Mouse (Mus musculus) heart, embryonic 15.5 days (tissue): ENCODE results near the gene Lrrn1. TPM values are rescaled to one million over a fixed set of nuclear protein-coding genes. Genes with fewer than 3 reads are reported as not detected.

Source experiments
- ATAC-seq: fragments of 200-750 bp; cut with Nextera tagmentation; replicated peaks from 2 replicates; pipeline ENCODE4 v1.8.0; 2017; ENCODE audit warnings: low read depth, moderate TSS enrichment; ENCODE audit not compliant: insufficient number of reproducible peaks, insufficient read depth, low FRiP score
- H3K27ac ChIP-seq: fragments of 300-500 bp; sonication (generic); 2 replicates; pipeline ENCODE4 v1.5.1; 2015; ENCODE audit warnings: mild to moderate bottlenecking, inconsistent platforms
- H3K27me3 ChIP-seq: fragments of 300-500 bp; sonication (generic); 2 replicates; pipeline ENCODE4 v1.6.1; 2015; ENCODE audit warnings: inconsistent platforms
- H3K36me3 ChIP-seq: fragments of 300-500 bp; sonication (generic); 2 replicates; pipeline ENCODE4 v1.6.1; 2015; ENCODE audit warnings: mild to moderate bottlenecking, inconsistent platforms
- H3K4me1 ChIP-seq: fragments of 300-500 bp; sonication (generic); replicated peaks from 2 replicates; pipeline ENCODE4 v1.6.1; 2015; ENCODE audit warnings: inconsistent platforms
- H3K4me2 ChIP-seq: fragments of 300-500 bp; sonication (generic); 2 replicates; pipeline ENCODE4 v1.6.1; 2015; ENCODE audit warnings: inconsistent platforms, mild to moderate bottlenecking, moderate library complexity
- H3K4me3 ChIP-seq: fragments of 300-500 bp; sonication (generic); 2 replicates; pipeline ENCODE4 v1.5.1; 2015; ENCODE audit warnings: mild to moderate bottlenecking, inconsistent platforms
- H3K9ac ChIP-seq: fragments of 300-500 bp; sonication (generic); 2 replicates; pipeline ENCODE4 v1.6.1; 2015; ENCODE audit warnings: mild to moderate bottlenecking, inconsistent platforms
- H3K9me3 ChIP-seq: fragments of 300-500 bp; sonication (generic); replicated peaks from 2 replicates; pipeline ENCODE4 v1.6.1; 2016; ENCODE audit warnings: inconsistent platforms
- WGBS: fragments of 180-500 bp; shearing (Covaris S2); methylation state at CpG from one replicate; pipeline ENCODE4 v1.1.7; 2015; ENCODE audit warnings: mixed read lengths; 5-methylcytosine and 5-hydroxymethylcytosine counted together
- polyA plus RNA-seq: library from polyadenylated mRNA; unstranded; fragments of >200 nt; fragmentation: Nextera tagmentation; extraction: Ambion mirVana; gene quantifications from 2 replicates; pipeline ENCODE4 v1.2.1, GENCODE M21; 2015

Gene Lrrn1
- polyA plus RNA-seq, 1 experiment from 2014 or later: 1.2 TPM

- ATAC-seq: no peak
- H3K9ac ChIP-seq: no peak overlapping the region
Observed at GRCm38 (mm10) chr6:107605151-107605550, 75.6 kb downstream of the Lrrn1 start.

GRCm38 (mm10) chr6:107614288-107614687 is 84.7 kb downstream of the Lrrn1 start:
- no peak for ATAC-seq
- 27% methylated on average over 1 of the region's 1 CpGs for WGBS
- no peaks in the 10 kb centered on the region for H3K36me3 ChIP-seq
- no peaks in the 10 kb centered on the region for H3K4me1 ChIP-seq
- H3K9ac ChIP-seq: no peak overlapping the region
- H3K27me3 ChIP-seq: no peaks in the 10 kb centered on the region
- H3K27ac ChIP-seq: no peak overlapping the region
- no peak overlapping the region for H3K4me3 ChIP-seq
- no peaks in the 10 kb centered on the region for H3K9me3 ChIP-seq
- H3K4me2 ChIP-seq: no peak overlapping the region

More at GRCm38 (mm10) chr6:107605151-107605550, 75.6 kb downstream of the Lrrn1 start:
- H3K4me3 ChIP-seq: no peak overlapping the region
- H3K36me3 ChIP-seq: no peaks in the 10 kb centered on the region
- no peaks in the 10 kb centered on the region for H3K27me3 ChIP-seq
- no peaks in the 10 kb centered on the region for H3K4me1 ChIP-seq
- no peaks in the 10 kb centered on the region for H3K9me3 ChIP-seq
- no peak overlapping the region for H3K27ac ChIP-seq
- H3K4me2 ChIP-seq: no peak overlapping the region
